ENCODE assay signal across 8 mouse cellular contexts in genomic region chr7:17060031-17060781, GRCm38 (mm10). TPM values are rescaled to one million over a fixed set of nuclear protein-coding genes. Genes with fewer than 3 reads are reported as not detected.
DNase-seq lines count a peak whose midpoint lies in the region; ATAC-seq lines count a peak whose summit lies in the region.

No protein-coding gene starts in this region.

- DNase-seq in MN1 (ENCODE audit: low spot score) = peak; percentile 89
- peak; percentile 87 for DNase-seq in cerebellum, adult 8-10 months
- DNase-seq in gastrocnemius, adult 18-20 months (ENCODE audit: low spot score) = peak; percentile 98
- peak; percentile 73 to 81 for DNase-seq in left cerebral cortex, adult 8-10 months (ENCODE audit: low spot score in 2 of 2)
- peak; percentile 96 for DNase-seq in lung, postnatal 4 days
- DNase-seq in right cerebral cortex, postnatal 25 days = peak; percentile 78
- peak; percentile 92 to 98 for DNase-seq in urinary bladder, postnatal 4 days (ENCODE audit: low spot score in 2 of 2)

- H3K4me3 ChIP-seq in hindbrain, embryonic 15.5 days = peak overlapping the region; percentile 47; the same call in 1 of the 2 replicates

- ATAC-seq in hindbrain, embryonic 15.5 days (ENCODE audit: low FRiP score, low read depth) = no peak

- WGBS in hindbrain, embryonic 15.5 days = 33% methylated on average over 9 of the region's 9 CpGs

- peaks cover 55% of the 10 kb centered on the region for H3K4me1 ChIP-seq in hindbrain, embryonic 15.5 days (replicated peaks)

- H3K27me3 ChIP-seq in hindbrain, embryonic 15.5 days = 0 out of 2 replicates have a peak, but pooled peaks cover 7% of the 10 kb centered on the region

- no peak overlapping the region for H3K9ac ChIP-seq in hindbrain, embryonic 15.5 days

- H3K4me2 ChIP-seq in hindbrain, embryonic 15.5 days = peak overlapping the region; percentile 80

- H3K27ac ChIP-seq in hindbrain, embryonic 15.5 days (replicated peaks) = peak overlapping the region; percentile 46

- H3K9me3 ChIP-seq in hindbrain, embryonic 15.5 days = no peaks in the 10 kb centered on the region

- no peaks in the 10 kb centered on the region for H3K36me3 ChIP-seq in hindbrain, embryonic 15.5 days

RNA-seq across cellular contexts. Expression of gene Hif3a, which starts 2.0 kb away (rescaled TPM):
- 1 to 10 TPM in 1 of 2 experiments, under 1 TPM in 1; 0.64 to 1.6 TPM for total RNA-seq in gastrocnemius, adult 18-20 months (2021)
- 5.4 and 6.9 TPM in 2 replicates for polyA plus RNA-seq in hindbrain, embryonic 15.5 days (2015; fragmentation: Nextera tagmentation; extraction: Ambion mirVana)
- total RNA-seq in left cerebral cortex, adult 8-10 months (2022) = 10 to 100 TPM in 1 of 4 experiments, 1 to 10 TPM in 3; 5.9 to 11.5 (median 8.9) TPM

RNA-seq across cellular contexts. Expression of gene Psg16, which starts 13.6 kb away (rescaled TPM):
- under 1 TPM in 1 of 2 experiments, not detected in 1; 0.17 TPM for total RNA-seq in gastrocnemius, adult 18-20 months (2021)
- 4.2 and 4.7 TPM in 2 replicates for polyA plus RNA-seq in hindbrain, embryonic 15.5 days (2015; fragmentation: Nextera tagmentation; extraction: Ambion mirVana)
- total RNA-seq in left cerebral cortex, adult 8-10 months (2022) = 1 to 10 TPM; 4.4 to 6.5 (median 5.5) TPM

RNA-seq across cellular contexts. Expression of gene Ppp5c, which starts 32.5 kb away (rescaled TPM):
- 10 to 100 TPM; 62.4 to 63.0 TPM for total RNA-seq in gastrocnemius, adult 18-20 months (2021)
- 125 and 136 TPM in 2 replicates for polyA plus RNA-seq in hindbrain, embryonic 15.5 days (2015; fragmentation: Nextera tagmentation; extraction: Ambion mirVana)
- 100 to 1,000 TPM; 149 to 165 (median 157) TPM for total RNA-seq in left cerebral cortex, adult 8-10 months (2022)

Comparison
In these comparisons a context has a peak if more than half of its experiments do, and no peak if none do; other contexts are left out.
1. RNA of gene Psg16, which starts 13.6 kb away (total RNA-seq): 4.4 to 6.5 TPM in left cerebral cortex, adult 8-10 months; 0.17 TPM in gastrocnemius, adult 18-20 months; every median in the first group is over 4 times any median in the second.
2. Peak in every context shown above with its lines, with median percentiles within 50 percentile points of each other: DNase-seq.